Mouse (Mus musculus) thymus, postnatal 25 days (tissue): ENCODE results near the gene Hist1h2ba.

Experiments
- DNase-seq: peaks from one replicate; pipeline ENCODE4 v3.0.0; 2022

Hist1h2ba gene

GRCm38 (mm10) chr13:23898242-23898641 lies 35.7 kb downstream of the Hist1h2ba start:
- DNase-seq = peak; percentile 11

GRCm38 (mm10) chr13:23893269-23893593 lies 40.7 kb downstream of the Hist1h2ba start:
- DNase-seq = no peak

GRCm38 (mm10) chr13:23892592-23893268 lies 41.2 kb downstream of the Hist1h2ba start:
- DNase-seq = no peak

- no peak for DNase-seq
These were observed 44.8 kb downstream of the Hist1h2ba start for GRCm38 (mm10) chr13:23889011-23889605.

- DNase-seq = no peak
These were observed 46.8 kb downstream of the Hist1h2ba start for GRCm38 (mm10) chr13:23887026-23887725.

- peak; percentile 41 for DNase-seq
These were observed 48.4 kb downstream of the Hist1h2ba start for GRCm38 (mm10) chr13:23885540-23885939.
